Mouse (Mus musculus) mature B cell (primary cell): Measurements from ENCODE around the gene Arhgap17.

Experiments
- in situ Hi-C: fragments of 300-500 bp; cut with MboI; formaldehyde crosslinking; loops from 2 replicates; pipeline ENCODE4 v1.14.3; 2019

The Arhgap17 gene

DNA sequence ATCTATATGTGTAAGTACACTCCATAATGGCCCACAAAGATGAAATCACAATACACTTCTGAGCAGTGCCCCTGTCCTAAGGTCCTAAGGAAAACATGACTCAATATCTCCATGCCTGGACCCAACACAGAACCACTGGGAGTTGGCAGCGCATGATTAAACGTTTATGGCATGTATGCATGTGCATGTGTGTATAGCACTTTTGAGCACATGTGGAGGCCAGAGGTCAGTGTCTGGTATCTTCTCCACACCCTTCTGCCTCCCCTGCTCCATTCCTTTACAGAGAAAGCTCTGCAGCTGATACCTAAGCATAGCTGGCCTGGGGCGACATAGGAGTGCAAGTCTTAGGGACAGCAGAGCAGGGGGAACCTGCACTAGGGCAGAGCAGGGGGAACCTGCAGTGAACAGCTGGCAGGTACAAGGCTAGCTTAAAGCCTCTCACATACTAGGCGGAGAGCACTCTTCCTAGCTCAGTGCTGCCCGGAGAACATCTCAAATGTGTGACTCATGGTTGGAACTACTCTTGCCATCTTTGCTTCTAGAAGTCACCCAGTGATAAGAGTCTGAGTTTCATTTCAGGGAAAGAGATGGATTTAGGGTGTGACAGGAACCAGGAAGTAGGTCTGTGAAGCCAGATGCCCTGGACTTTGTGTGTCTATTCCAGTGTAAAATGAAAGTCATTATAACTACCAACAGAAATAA is 25.5 kb downstream of the Arhgap17 start:
- in situ Hi-C loops: no loop called here

DNA sequence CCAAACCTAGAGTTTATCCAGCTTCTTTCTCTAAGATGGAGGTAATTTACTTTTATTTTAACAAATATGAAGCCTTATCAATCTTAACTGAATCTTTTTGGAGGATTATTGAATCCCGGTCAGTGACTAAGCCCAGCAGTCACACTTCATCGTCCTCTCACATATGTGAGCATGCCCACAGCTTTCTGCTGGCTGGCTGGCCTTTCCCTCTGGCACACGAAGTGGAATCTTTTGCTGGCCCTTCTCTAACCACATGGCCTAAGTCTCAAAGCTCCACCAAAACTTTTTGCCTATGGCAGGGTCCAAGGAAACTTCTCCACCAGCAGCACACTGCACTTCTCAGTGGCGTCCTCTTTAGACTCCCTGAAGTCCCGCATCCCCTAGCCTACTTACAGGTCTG is 27.8 kb downstream of the Arhgap17 start:
- in situ Hi-C loops: no loop called here

DNA sequence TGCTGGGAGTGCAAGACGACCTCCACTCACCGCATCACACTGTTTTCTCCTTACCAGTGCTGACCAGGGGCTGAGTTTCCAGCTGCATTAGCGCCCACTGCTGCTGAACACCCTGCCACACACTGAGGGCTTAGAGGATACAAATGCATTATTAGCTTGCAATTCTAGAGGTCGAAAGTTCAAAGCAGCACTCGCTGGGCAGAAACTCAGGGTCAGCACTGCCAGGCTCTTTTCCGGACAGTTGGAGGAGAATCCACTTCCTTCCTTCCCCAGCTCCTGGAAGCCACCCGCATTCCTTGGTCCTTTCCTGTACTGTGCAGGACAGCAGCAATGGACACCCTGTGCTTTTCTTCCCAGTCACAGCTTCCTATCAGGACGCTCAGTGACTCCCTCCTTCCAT is 31.4 kb downstream of the Arhgap17 start:
- in situ Hi-C loops: no loop called here

DNA sequence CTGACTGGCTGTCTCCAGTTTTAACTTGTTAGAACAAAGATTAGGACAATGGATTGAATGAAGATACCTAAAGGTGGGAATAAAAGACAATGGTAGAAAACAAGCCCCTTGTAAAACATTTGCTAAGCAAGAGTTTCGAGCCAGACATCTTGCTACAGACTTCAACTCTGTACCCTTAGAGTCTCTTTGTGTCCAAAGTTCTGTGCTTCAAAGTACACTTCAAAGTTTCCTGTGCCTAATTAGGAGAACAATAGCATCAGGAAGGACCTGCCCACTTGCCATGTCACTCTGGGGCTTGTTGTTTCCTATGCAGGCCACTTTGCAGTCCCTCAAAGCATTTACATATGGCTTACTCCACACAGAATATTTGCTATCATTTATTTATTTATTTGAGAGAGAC is 33.4 kb downstream of the Arhgap17 start:
- in situ Hi-C loops: no loop called here

DNA sequence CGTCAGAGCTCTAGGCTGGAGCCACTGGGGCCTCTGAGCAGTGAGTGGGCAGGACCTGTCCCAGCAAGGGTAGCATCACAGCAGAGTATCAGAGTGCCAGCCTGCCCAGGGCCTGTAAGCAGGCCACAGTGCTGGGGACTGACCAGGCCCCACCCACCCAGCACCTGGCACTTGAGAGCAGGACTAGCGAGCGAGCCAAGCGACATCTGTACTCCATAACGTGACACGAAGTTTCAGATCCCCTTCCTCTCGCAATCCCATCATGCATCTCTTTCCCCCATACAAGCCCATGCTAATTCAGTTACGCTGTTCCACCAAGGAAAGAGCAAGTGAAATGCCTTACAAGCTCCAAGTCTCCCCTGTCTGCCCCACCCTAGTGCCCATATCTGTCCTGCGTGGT is 39.2 kb downstream of the Arhgap17 start:
- in situ Hi-C loops: loop anchor here (5.0 kb wide), 1 partner anchor 37 kb away; the partner anchor contains the start of genes Arhgap17 and Lcmt1

DNA sequence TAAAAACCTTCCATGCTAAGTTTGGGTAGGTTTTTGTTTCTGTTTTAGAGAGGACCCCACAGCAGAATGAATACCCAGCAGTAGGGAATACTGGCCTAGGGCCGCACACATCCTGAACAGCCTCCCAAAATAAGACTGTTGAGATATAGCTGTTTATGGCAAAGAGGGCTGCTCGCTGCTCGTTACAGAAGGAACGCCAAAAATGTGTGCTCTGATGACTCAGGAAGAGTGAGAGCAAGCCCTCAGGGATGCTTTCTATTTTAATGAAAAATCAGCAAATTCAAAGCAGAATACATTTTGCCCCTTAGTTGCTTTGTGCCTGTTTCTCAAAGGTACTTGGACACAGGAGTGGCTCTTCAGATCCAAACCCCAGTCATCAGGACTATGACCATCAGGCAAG is 41.8 kb downstream of the Arhgap17 start:
- in situ Hi-C loops: no loop called here

DNA sequence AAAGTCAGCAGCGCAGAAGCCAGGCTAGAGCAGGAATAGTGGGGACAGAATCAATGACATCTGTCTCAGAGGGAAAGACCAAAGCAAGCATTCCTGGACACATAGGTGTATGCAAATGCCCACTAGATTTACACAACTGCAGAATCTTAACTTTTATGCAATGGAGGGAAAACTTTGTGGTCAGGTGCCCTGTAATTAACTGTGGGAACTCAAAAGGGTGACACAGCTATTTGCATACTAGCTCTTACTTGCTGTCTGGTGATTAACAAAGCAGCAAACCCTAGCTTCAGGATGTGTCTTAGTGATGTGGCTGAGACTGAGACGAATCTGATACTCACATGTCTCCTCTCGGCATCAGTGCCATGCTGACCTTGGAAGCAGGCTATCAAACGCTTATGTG is 42.8 kb downstream of the Arhgap17 start:
- in situ Hi-C loops: no loop called here

DNA sequence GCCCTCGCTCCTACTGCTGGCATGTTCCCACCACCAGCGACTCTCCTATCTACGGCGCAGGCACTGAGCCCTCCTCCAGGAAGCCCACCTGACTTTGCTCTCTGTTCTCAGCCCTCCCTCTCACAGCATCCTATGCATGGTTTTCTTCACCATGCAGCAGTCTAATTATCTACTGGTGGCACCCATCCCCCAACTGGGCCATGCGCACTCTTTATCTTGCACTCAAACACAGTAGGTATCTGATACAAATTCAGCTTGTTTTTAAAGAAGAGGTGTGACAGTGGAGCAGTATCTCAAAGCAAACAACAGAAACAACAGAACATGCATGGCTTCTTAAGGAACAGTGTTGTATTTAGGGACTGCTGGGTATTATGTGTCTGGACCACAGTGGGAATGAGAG is 43.7 kb downstream of the Arhgap17 start:
- in situ Hi-C loops: no loop called here

DNA sequence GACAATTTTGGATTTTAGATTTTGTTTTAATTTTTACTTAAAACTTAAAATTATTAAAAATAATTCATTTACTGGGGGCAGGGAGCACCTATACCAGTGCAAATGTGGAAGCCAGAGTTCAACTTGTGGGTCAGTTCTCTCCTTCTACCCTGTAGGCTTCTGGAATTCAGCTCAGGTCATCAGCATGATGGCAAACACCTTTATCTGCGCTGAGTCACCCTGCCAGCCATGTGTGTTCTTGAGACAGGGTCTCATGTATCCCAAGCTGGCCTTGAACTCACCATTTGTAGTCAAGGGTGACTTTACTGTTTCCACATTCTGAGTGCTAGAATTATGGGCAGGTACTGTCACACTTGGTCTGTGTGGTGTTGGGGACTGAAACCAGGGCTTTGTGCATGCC is 45.6 kb downstream of the Arhgap17 start:
- in situ Hi-C loops: no loop called here

DNA sequence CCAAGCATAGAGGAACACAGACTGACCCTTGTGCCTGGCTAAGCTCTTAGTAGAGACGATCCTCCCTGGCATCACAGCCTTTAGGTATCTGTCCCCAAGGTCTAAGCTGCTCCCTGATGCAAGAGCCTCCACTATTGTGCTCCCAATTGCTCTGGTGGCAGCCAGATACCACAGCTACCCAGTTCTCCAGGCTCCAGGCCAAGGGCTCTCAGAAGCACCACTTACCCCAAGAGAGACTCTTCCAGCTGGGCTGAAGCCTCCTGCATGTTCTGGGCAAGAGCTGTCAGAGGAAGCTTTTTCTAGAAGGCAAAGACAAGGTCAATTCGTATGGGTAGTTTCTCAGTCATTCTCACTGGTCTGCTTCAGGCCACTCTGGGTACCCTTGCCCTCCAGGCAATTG is 46.3 kb downstream of the Arhgap17 start:
- in situ Hi-C loops: no loop called here

DNA sequence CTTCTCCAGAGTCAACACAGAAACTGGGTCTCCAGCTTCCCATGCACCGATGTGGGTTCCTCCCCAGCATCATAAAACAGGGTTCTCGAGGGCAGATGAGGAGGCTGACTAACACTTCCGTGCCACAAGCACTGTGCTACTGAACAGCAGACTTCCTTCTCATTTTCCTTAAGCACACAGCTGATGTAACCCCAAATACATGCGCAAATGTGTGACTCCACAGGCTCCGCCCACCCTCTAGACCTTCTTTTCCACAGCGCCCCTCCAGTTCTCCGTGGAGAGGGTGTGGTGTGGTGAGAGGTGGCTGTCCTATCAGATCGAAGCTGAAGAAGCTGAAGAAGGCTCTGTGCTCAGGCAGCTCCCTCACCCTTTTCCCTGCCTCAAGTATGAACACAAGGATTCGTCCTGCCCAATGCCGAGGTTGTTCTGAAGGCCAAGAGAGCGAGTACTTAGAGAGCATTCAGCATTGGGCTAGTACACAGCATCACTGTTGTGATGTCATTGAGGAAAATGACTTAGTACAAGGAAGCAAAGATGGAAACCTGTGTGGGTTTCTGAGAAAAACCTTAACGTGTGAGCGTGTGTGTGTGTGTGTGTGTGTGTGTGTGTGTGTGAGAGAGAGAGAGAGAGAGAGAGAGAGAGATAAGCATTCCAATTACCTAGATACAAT is 47.1 kb downstream of the Arhgap17 start:
- in situ Hi-C loops: no loop called here

DNA sequence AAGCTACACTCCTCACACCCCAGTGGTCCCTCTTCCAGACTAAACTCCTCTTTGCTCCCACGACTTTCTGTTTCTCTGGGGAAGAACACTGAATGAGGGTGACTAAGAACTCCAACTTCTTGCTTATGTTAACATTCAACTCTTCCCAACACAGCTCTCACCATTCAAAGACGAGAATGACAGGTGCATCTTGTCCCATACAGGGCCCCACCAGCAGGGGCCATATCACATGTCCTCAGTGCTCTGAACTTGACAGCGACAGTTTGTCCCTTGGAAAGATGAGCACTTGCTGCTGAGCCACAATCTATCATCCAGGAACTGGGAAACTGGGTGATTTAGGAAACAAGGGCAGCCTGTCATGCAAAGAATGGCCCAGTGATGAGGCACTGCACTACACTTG is 57.0 kb downstream of the Arhgap17 start:
- in situ Hi-C loops: no loop called here

DNA sequence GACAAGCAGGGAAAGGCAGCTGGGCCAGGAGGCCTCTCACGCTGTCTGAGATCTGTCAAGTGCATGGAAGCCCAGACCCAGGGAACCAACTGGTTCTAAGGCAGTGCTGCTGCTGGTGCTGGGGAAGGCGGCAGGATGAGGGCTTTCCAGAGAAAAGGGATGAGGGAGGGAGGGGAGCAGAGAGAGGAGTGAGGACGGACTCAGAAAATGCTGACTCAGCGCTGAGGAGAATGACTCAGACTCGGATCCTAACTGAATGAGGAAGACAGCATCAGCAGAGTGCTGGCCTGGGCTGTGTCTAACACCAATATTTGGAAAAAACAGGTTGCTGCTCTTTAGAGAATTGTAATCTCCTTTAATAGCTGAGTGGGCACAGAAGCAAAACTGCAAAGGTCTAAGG is 57.9 kb downstream of the Arhgap17 start:
- in situ Hi-C loops: no loop called here

DNA sequence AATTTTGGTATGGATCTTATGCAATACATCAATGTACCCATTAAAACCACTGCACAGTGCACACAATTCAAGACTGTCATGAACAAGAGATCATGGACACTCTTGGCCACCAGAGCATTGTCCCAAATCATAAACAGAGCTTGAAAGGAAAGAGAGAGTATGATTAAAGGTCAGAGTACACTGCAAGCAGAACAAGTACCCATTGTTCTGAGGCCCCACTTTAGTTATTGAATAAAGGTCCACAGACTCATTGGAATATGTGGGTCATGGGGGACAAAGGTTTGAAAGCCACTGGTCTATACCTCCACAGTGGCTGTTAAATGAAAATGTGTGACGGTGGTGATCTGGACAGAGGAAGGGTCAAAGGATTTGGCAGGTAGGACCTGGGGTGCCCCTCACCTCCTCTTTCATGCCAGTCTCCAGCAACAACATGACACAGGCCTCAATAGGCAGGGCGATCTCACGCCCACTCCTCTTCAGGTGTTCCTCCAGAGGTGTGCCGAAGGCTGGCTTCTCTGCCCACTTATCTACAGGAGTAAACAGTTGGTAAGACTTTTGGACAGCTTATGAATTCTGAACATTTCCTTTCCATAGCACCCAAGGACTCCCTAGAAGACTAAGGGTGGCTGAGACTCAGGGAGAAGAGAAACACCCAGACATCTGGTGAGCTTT is 61.7 kb downstream of the Arhgap17 start:
- in situ Hi-C loops: no loop called here

DNA sequence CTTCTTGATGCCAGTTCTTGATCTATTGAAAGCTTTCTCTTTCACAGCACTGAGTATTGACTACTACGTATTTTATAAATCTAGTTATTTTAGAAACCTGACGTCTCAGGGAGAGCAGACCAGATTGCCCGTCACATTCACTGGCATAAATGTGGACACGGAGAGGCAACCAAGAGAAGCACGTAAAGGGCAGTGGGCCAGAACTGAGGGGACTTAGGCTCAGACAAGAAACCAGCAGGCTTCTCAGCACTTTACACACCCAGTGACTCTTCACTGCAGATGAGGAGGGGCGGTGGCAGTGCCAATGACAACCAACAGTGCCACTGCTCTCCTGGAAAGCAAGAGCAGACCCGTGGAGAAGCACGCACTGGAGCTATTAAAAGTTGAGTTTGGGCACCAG is 62.5 kb downstream of the Arhgap17 start:
- in situ Hi-C loops: no loop called here

DNA sequence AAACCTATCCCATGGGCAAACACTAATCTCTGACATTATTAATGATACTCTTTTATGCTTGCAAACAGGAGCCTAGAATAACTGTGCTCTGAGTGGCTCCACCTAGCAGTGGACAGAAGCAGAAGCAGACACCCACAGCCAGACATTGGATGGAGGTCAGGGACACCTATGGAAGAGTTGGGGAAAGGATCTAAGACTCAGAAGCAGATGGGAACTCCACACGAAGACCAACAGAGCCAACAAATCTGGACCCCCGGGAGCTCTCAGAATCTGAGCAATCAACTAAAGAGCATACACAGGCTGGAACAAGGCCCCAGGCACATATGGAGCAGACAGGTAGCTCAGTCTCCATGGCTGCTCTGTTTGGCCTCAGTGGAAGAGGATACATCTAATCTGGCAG is 64.3 kb downstream of the Arhgap17 start:
- in situ Hi-C loops: no loop called here

DNA sequence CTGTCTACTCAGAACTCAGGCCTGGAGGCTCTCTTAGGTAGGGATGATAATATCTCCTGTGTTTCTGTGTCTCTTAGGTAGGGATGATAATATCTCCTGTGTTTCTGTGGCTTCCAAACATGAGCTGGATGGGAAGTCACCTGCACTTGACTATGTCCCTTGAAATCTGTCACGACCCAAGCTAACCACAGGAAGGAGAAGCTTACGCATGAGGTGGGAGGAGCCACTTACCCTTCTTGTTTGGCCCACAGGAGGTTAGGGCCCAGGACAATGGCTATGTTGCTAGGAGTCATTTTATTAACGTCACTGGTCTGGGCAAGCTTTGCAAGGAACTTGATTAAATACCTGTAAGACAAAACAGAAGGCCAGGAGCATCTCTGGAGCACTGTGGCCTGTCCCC is 69.5 kb downstream of the Arhgap17 start:
- in situ Hi-C loops: no loop called here

DNA sequence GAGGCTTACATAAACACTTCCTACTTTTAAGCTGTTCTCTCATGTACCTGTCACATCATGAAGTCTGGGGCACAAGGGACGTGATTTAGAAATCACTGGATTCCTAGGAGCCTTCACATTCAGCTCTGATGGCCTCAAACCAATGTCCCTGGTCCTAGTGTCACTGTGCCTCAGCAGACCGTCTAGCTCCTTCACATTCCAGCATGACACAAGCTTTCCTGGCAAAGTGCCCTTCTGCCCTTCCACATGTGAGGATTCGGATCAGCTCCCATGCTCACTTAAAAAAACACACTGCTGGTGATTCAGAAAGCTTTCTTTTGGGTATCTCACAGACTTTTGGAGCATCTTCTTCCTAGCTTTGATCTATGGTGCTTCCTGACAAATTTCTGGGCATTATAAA is 71.5 kb downstream of the Arhgap17 start:
- in situ Hi-C loops: no loop called here

DNA sequence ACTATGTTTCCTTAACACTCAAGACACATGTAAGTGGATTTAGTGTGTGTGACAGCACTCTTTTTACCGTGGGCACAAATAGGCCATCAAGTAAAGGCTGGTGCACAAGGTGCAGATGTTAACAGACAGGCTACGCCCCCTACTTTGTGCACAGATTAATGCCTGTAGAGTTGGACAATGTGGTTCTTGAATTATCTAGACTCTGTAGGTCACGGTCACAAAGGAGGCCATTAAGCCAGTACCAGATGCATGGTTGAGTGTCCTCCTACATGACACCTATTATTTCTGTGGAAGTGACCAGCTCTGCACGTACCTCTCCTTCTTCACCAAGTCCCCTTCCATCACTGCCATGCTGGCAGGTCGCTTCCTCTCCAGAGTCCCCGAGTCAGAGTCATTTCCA is 73.6 kb downstream of the Arhgap17 start:
- in situ Hi-C loops: no loop called here

DNA sequence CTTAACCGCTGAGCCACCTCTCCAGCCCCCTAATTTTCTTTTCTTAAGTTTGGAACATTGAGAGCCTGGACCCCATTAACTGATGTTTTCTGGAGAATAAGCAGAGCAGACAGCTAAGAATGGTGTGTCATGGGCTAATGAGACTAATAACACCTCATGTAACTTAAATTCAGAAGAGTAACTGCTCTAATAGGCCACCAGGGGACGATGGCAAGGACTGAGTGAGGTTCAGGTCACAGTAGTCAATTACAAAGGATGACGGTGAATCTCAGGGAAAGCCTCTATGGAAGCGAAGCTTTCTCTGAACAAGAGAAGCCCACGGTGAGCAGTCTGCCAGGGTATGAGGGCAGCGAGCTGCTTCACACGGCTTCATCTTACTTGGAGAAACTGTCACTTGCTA is 74.3 kb downstream of the Arhgap17 start:
- in situ Hi-C loops: no loop called here

DNA sequence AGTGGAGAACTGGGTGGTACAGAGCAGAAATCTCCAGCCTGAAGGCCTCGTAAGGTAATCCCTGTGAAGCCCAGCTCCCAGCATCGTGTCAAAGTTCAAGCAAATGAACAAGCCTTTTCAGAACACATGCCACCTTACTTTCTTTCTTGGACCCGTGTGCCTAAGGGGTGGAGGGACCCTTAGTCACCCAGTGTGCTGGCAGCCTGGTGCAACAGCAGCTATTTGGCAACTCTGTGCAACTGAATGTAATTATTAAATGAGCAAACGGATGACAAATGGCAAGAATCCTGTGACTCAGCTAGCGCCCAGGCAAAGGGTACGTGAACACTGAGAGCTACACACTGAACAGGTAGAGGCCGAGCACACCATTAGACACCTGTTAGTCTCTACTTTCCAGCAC is 75.8 kb downstream of the Arhgap17 start:
- in situ Hi-C loops: no loop called here

DNA sequence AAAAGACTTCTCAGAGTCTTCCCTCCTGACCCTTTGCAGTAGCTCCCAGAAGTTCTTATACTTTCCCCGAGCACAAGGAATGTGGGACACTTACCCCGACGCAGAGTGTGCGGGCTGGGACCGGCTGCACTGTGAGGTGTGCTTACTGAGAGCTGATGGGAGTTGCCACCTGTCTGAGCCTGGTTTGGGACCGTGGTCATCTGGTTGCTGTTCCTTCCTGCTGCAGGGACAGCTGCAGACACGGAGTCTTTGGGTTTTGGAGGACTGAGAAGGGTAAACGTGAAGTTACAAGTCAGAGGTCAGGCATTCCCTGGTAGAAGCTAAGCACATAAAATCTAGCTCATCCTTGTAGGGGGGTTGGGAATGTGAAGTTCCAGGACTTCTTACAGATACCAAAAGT is 77.8 kb downstream of the Arhgap17 start:
- in situ Hi-C loops: no loop called here

DNA sequence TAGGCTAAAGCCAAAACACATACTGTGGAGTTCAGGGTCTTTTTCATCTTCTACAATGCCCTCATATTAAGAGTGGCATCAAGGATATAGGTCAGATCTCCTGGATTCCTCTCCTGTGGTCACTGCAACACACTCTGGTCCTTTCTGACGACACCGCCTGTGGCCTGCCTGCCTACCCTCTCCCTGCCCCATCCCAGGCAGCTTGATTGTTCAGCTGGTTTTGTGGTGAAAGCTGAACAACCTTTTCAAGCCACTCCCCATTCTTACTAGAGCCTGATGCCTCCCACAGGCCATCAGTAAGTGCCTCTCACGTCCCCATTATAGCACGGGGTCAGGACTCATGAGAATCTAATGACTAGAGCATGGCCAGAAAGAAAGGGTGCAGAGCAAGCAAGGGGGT is 80.5 kb downstream of the Arhgap17 start:
- in situ Hi-C loops: no loop called here
